Mouse (Mus musculus) spleen, adult 2 months (tissue): ENCODE measurements around the gene Pfkfb4. TPM values are rescaled to one million over a fixed set of nuclear protein-coding genes. Genes with fewer than 3 reads are reported as not detected.

Source experiments
- DNase-seq, 2 experiments: peaks; one replicate each; pipeline versions ENCODE4 v3.0.0 to v3.0.0-alpha.2; 2012 to 2021; ENCODE audit warnings: low spot score in 2 of 2, low read depth in 1 of 2
- H3K27ac ChIP-seq: fragments of 200-500 bp; 2 replicates; pipeline ENCODE4 v1.5.1; 2012; ENCODE audit warnings: low read length, inconsistent platforms; ENCODE audit not compliant: insufficient read depth
- H3K27me3 ChIP-seq: fragments of 200-500 bp; 2 replicates; pipeline ENCODE4 v1.6.1; 2012; ENCODE audit warnings: mild to moderate bottlenecking, moderate library complexity, low read length, inconsistent platforms; ENCODE audit not compliant: control insufficient read depth, insufficient read depth
- H3K36me3 ChIP-seq: fragments of 200-500 bp; 2 replicates; pipeline ENCODE4 v1.6.1; 2012; ENCODE audit warnings: mild to moderate bottlenecking, low read length, inconsistent platforms; ENCODE audit not compliant: control insufficient read depth, insufficient read depth
- H3K4me1 ChIP-seq: fragments of 200-500 bp; 2 replicates; pipeline ENCODE4 v1.6.1; 2011; ENCODE audit warnings: inconsistent platforms; ENCODE audit not compliant: control insufficient read depth, insufficient read depth, insufficient read length
- H3K4me3 ChIP-seq: fragments of 200-500 bp; 2 replicates; pipeline ENCODE4 v1.5.1; 2011; ENCODE audit warnings: mild to moderate bottlenecking, inconsistent platforms; ENCODE audit not compliant: insufficient read depth, insufficient read length; ENCODE audit errors: extremely low read depth
- CTCF ChIP-seq: fragments of 200-500 bp; IDR thresholded peaks from 2 replicates; pipeline ENCODE4 v1.5.1; 2011; ENCODE audit warnings: mild to moderate bottlenecking, inconsistent platforms; ENCODE audit not compliant: insufficient read depth, insufficient read length, insufficient replicate concordance; ENCODE audit errors: extremely low read depth
- POLR2A ChIP-seq: fragments of 200-500 bp; IDR thresholded peaks from 2 replicates; pipeline ENCODE4 v1.6.1; 2011; ENCODE audit warnings: low read depth, low read length, inconsistent platforms
- WGBS: fragments of 180-500 bp; shearing (Covaris S2); methylation state at CpG from one replicate; pipeline ENCODE4 v1.1.7; 2018; 5-methylcytosine and 5-hydroxymethylcytosine counted together
- polyA plus RNA-seq: library from polyadenylated mRNA; depleted of rRNA; stranded (reverse); fragments of >200 nt; gene quantifications from 2 replicates; pipeline ENCODE4 v1.2.3, GENCODE M21; 2012

The Pfkfb4 gene
- polyA plus RNA-seq, 1 experiment = 22.6 TPM

GRCm38 (mm10) chr9:109040216-109040615 is 48.6 kb downstream of the Pfkfb4 start:
- 85% methylated on average over 8 of the region's 8 CpGs for WGBS
- Histone ChIP-seq H3K36me3 (no peaks in the 10 kb centered on the region), H3K27ac (no peak overlapping the region), H3K4me3 (no peak overlapping the region), H3K4me1 (peaks cover 18% of the 10 kb centered on the region; the same call in 1 of the 2 replicates), H3K27me3 (no peaks in the 10 kb centered on the region)
- DNase-seq = no peak
- TF ChIP-seq POLR2A (no peak), CTCF (no peak)

- TF ChIP-seq POLR2A (no peak), CTCF (no peak)
- WGBS = 76% methylated on average over 6 of the region's 6 CpGs
- Histone ChIP-seq H3K27ac (no peak overlapping the region), H3K36me3 (peaks cover 1% of the 10 kb centered on the region; the same call in 1 of the 2 replicates), H3K4me1 (peaks cover 18% of the 10 kb centered on the region; the same call in 1 of the 2 replicates), H3K27me3 (no peaks in the 10 kb centered on the region), H3K4me3 (no peak overlapping the region)
- no peak for DNase-seq
These were observed 49.3 kb downstream of the Pfkfb4 start for GRCm38 (mm10) chr9:109040906-109041305.

- Histone ChIP-seq H3K4me1 (peaks cover 18% of the 10 kb centered on the region; the same call in 1 of the 2 replicates), H3K4me3 (no peak overlapping the region), H3K27me3 (no peaks in the 10 kb centered on the region), H3K27ac (no peak overlapping the region), H3K36me3 (peaks cover 1% of the 10 kb centered on the region; the same call in 1 of the 2 replicates)
- no peak for TF ChIP-seq CTCF
- no peak for TF ChIP-seq POLR2A
- DNase-seq = no peak
- WGBS = 85% methylated on average over 7 of the region's 7 CpGs
These were observed 49.8 kb downstream of the Pfkfb4 start for GRCm38 (mm10) chr9:109041351-109041750.

GRCm38 (mm10) chr9:109046306-109046705 is 54.7 kb downstream of the Pfkfb4 start:
- peaks cover 4% of the 10 kb centered on the region; the same call in 1 of the 2 replicates for H3K36me3 ChIP-seq
- TF ChIP-seq CTCF = peak; percentile 73; the same call in 1 of the 2 replicates
- no peak for TF ChIP-seq POLR2A
- H3K27me3 ChIP-seq = no peaks in the 10 kb centered on the region
- no peak overlapping the region for H3K27ac ChIP-seq
- H3K4me1 ChIP-seq = peaks cover 12% of the 10 kb centered on the region; the same call in 1 of the 2 replicates
- WGBS = 40% methylated on average over 5 of the region's 5 CpGs
- no peak overlapping the region for H3K4me3 ChIP-seq
- peak in 1 of 2 experiments; percentile 82 for DNase-seq

DNA sequence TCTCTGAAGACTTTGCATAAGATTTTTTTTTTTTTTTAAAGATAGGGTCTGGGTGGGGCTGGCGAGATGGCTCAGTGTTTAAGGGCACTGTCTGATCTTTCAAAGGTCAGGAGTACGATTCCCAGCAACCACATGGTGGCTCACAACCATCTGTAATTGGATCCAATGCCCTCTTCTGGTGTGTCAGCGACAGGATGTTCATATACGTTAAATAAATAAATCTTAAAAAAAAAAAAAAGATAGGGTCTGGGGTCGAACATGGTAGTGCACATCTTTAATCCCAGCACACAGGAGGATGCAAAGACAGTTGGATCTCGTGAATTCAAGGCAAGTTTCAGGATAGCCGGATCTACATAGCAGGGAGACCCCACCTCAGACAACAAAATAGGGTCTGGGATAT is 57.7 kb downstream of the Pfkfb4 start:
- Histone ChIP-seq H3K27ac (peak overlapping the region; percentile 99), H3K4me1 (peaks cover 12% of the 10 kb centered on the region; the same call in 1 of the 2 replicates), H3K27me3 (no peaks in the 10 kb centered on the region), H3K36me3 (peaks cover 13% of the 10 kb centered on the region), H3K4me3 (0 out of 2 replicates have a peak overlapping the region, but pooled peaks have one; percentile 50)
- DNase-seq = no peak
- TF ChIP-seq POLR2A = no peak
- no peak for TF ChIP-seq CTCF
- WGBS = 70% methylated on average over 7 of the region's 7 CpGs

- H3K36me3 ChIP-seq = peaks cover 15% of the 10 kb centered on the region
- peaks cover 12% of the 10 kb centered on the region; the same call in 1 of the 2 replicates for H3K4me1 ChIP-seq
- peak overlapping the region; percentile 99 for H3K27ac ChIP-seq
- peak overlapping the region; percentile 64 for H3K4me3 ChIP-seq
- WGBS = 45% methylated on average over 9 of the region's 9 CpGs
- TF ChIP-seq POLR2A (no peak), CTCF (no peak)
- no peaks in the 10 kb centered on the region for H3K27me3 ChIP-seq
- DNase-seq = no peak
These were observed 58.6 kb downstream of the Pfkfb4 start for GRCm38 (mm10) chr9:109049996-109050673.

DNA sequence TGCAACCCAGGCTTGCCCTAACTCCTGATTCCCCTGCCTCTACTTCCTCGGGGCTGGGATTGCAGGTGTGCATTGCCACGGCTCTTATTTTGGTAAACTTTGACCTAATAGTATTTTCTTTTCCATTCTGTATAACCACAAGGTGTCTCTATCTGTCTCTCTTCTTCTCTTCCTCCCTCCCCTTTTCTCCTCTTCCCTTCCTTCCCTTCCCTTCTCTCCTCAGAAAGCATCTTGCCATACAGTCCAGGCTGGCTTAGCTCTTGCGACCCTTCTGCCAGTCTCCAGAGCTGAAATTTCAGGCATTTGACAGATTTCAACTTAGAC is 59.1 kb downstream of the Pfkfb4 start:
- WGBS = 11% methylated on average over 3 of the region's 3 CpGs

More for the DNA sequence above, 59.1 kb downstream of the Pfkfb4 start:
- Histone ChIP-seq H3K4me3 (peak overlapping the region; percentile 64), H3K4me1 (peaks cover 15% of the 10 kb centered on the region; the same call in 1 of the 2 replicates), H3K27me3 (no peaks in the 10 kb centered on the region), H3K27ac (peak overlapping the region; percentile 99), H3K36me3 (peaks cover 17% of the 10 kb centered on the region)
- TF ChIP-seq CTCF (no peak), POLR2A (no peak)
- DNase-seq = no peak
